Mouse (Mus musculus): ENCODE data around the gene Tsc1. TPM values are rescaled to one million over a fixed set of nuclear protein-coding genes. Genes with fewer than 3 reads are reported as not detected.

Gene Tsc1
- polyA plus RNA-seq, 1 experiment from 2014 or later: 34.6 TPM

GRCm38 (mm10) chr2:28633136-28633535 lies 7.9 kb upstream of the Tsc1 start:
- Histone ChIP-seq H3K27me3 (replicated peaks) (no peaks in the 10 kb centered on the region), H3K4me1 (no peaks in the 10 kb centered on the region), H3K36me3 (no peaks in the 10 kb centered on the region), H3K9me3 (no peaks in the 10 kb centered on the region), H3K9ac (no peak overlapping the region), H3K4me2 (replicated peaks) (no peak overlapping the region), H3K4me3 (no peak overlapping the region), H3K27ac (no peak overlapping the region)
- no peak for ATAC-seq (ENCODE audit: low FRiP score, low read depth)
- 61% methylated on average over 4 of the region's 4 CpGs for WGBS

GRCm38 (mm10) chr2:28635199-28635598 lies 5.8 kb upstream of the Tsc1 start:
- no peak for ATAC-seq (ENCODE audit: low FRiP score, low read depth)
- Histone ChIP-seq H3K27ac (no peak overlapping the region), H3K4me2 (replicated peaks) (no peak overlapping the region), H3K27me3 (replicated peaks) (no peaks in the 10 kb centered on the region), H3K9ac (no peak overlapping the region), H3K4me1 (0 out of 2 replicates have a peak, but pooled peaks cover 6% of the 10 kb centered on the region), H3K9me3 (no peaks in the 10 kb centered on the region), H3K36me3 (no peaks in the 10 kb centered on the region), H3K4me3 (no peak overlapping the region)
- WGBS: 90% methylated on average over 1 of the region's 1 CpGs

- Histone ChIP-seq H3K27me3 (replicated peaks) (no peaks in the 10 kb centered on the region), H3K9me3 (no peaks in the 10 kb centered on the region), H3K4me3 (no peak overlapping the region), H3K36me3 (no peaks in the 10 kb centered on the region), H3K27ac (no peak overlapping the region), H3K9ac (no peak overlapping the region), H3K4me1 (peaks cover 9% of the 10 kb centered on the region; the same call in 1 of the 2 replicates), H3K4me2 (replicated peaks) (no peak overlapping the region)
- WGBS: 80% methylated on average over 9 of the region's 9 CpGs
- no peak for ATAC-seq (ENCODE audit: low FRiP score, low read depth)
These were observed 3.8 kb upstream of the Tsc1 start for GRCm38 (mm10) chr2:28637106-28637845.

GRCm38 (mm10) chr2:28638352-28638751 lies 2.7 kb upstream of the Tsc1 start:
- Histone ChIP-seq H3K9me3 (no peaks in the 10 kb centered on the region), H3K4me2 (replicated peaks) (peak overlapping the region; percentile 22; the same call in 1 of the 2 replicates), H3K27ac (no peak overlapping the region), H3K4me1 (peaks cover 18% of the 10 kb centered on the region), H3K4me3 (no peak overlapping the region), H3K36me3 (no peaks in the 10 kb centered on the region), H3K27me3 (replicated peaks) (no peaks in the 10 kb centered on the region), H3K9ac (no peak overlapping the region; the same call in 1 of the 2 replicates)
- ATAC-seq (ENCODE audit: low FRiP score, low read depth): no peak
- 19% methylated on average over 9 of the region's 9 CpGs for WGBS

GRCm38 (mm10) chr2:28638886-28639285 lies 2.1 kb upstream of the Tsc1 start:
- ATAC-seq (ENCODE audit: low FRiP score, low read depth): no peak
- H3K27me3 ChIP-seq (replicated peaks): no peaks in the 10 kb centered on the region
- H3K9ac ChIP-seq: no peak overlapping the region; the same call in 1 of the 2 replicates
- H3K4me3 ChIP-seq: no peak overlapping the region
- no peaks in the 10 kb centered on the region for H3K36me3 ChIP-seq
- H3K4me2 ChIP-seq (replicated peaks): peak overlapping the region; percentile 22; the same call in 1 of the 2 replicates
- peaks cover 18% of the 10 kb centered on the region for H3K4me1 ChIP-seq
- no peaks in the 10 kb centered on the region for H3K9me3 ChIP-seq
- H3K27ac ChIP-seq: no peak overlapping the region
- 6% methylated on average over 9 of the region's 9 CpGs for WGBS

- Histone ChIP-seq H3K27me3 (replicated peaks) (no peaks in the 10 kb centered on the region), H3K27ac (no peak overlapping the region), H3K9ac (no peak overlapping the region), H3K4me3 (no peak overlapping the region), H3K4me1 (peaks cover 18% of the 10 kb centered on the region), H3K4me2 (replicated peaks) (no peak overlapping the region), H3K9me3 (no peaks in the 10 kb centered on the region), H3K36me3 (no peaks in the 10 kb centered on the region)
- ATAC-seq (ENCODE audit: low FRiP score, low read depth): no peak
- WGBS: 56% methylated on average over 7 of the region's 7 CpGs
These were observed 1.2 kb upstream of the Tsc1 start for GRCm38 (mm10) chr2:28639794-28640193.

GRCm38 (mm10) chr2:28641435-28641941 lies 460 bp downstream of the Tsc1 start:
- H3K4me2 ChIP-seq (replicated peaks): peak overlapping the region; percentile 73
- peak overlapping the region; percentile 94 for H3K9ac ChIP-seq
- H3K27ac ChIP-seq: peak overlapping the region; percentile 84
- H3K36me3 ChIP-seq: no peaks in the 10 kb centered on the region
- H3K27me3 ChIP-seq (replicated peaks): no peaks in the 10 kb centered on the region
- H3K4me3 ChIP-seq: peak overlapping the region; percentile 99
- H3K4me1 ChIP-seq: peaks cover 18% of the 10 kb centered on the region
- under 1% methylated on average over 43 of the region's 43 CpGs for whole genome bisulfite sequencing
- peak; percentile 68 for ATAC-seq (ENCODE audit: low FRiP score, low read depth)
- H3K9me3 ChIP-seq: no peaks in the 10 kb centered on the region

GRCm38 (mm10) chr2:28643081-28643480 lies 2.1 kb downstream of the Tsc1 start:
- peak overlapping the region; percentile 73 for H3K4me2 ChIP-seq (replicated peaks)
- H3K9ac ChIP-seq: no peak overlapping the region
- H3K27ac ChIP-seq: no peak overlapping the region
- peaks cover 18% of the 10 kb centered on the region for H3K4me1 ChIP-seq
- WGBS: 89% methylated on average over 3 of the region's 3 CpGs
- no peaks in the 10 kb centered on the region for H3K36me3 ChIP-seq
- no peak overlapping the region for H3K4me3 ChIP-seq
- H3K9me3 ChIP-seq: no peaks in the 10 kb centered on the region
- ATAC-seq (ENCODE audit: low FRiP score, low read depth): no peak
- H3K27me3 ChIP-seq (replicated peaks): no peaks in the 10 kb centered on the region

- Histone ChIP-seq H3K36me3 (peaks cover 11% of the 10 kb centered on the region), H3K27ac (no peak overlapping the region), H3K9me3 (no peaks in the 10 kb centered on the region), H3K4me3 (no peak overlapping the region), H3K4me2 (replicated peaks) (no peak overlapping the region), H3K4me1 (no peaks in the 10 kb centered on the region), H3K27me3 (replicated peaks) (no peaks in the 10 kb centered on the region), H3K9ac (no peak overlapping the region)
- ATAC-seq (ENCODE audit: low FRiP score, low read depth): no peak
These were observed 9.5 kb downstream of the Tsc1 start for GRCm38 (mm10) chr2:28650526-28650925.

- peaks cover 25% of the 10 kb centered on the region for H3K36me3 ChIP-seq
- no peak overlapping the region for H3K4me2 ChIP-seq (replicated peaks)
- no peaks in the 10 kb centered on the region for H3K4me1 ChIP-seq
- 96% methylated on average over 7 of the region's 7 CpGs for WGBS
- H3K4me3 ChIP-seq: no peak overlapping the region
- H3K9ac ChIP-seq: no peak overlapping the region
- H3K27me3 ChIP-seq (replicated peaks): no peaks in the 10 kb centered on the region
- H3K9me3 ChIP-seq: no peaks in the 10 kb centered on the region
- ATAC-seq (ENCODE audit: low FRiP score, low read depth): no peak
- H3K27ac ChIP-seq: no peak overlapping the region
These were observed 12.3 kb downstream of the Tsc1 start for GRCm38 (mm10) chr2:28653351-28653750.

- no peak for ATAC-seq (ENCODE audit: low FRiP score, low read depth)
- Histone ChIP-seq H3K27me3 (replicated peaks) (no peaks in the 10 kb centered on the region), H3K9ac (no peak overlapping the region), H3K9me3 (no peaks in the 10 kb centered on the region), H3K4me1 (no peaks in the 10 kb centered on the region), H3K36me3 (peaks cover 35% of the 10 kb centered on the region), H3K27ac (no peak overlapping the region), H3K4me2 (replicated peaks) (no peak overlapping the region), H3K4me3 (no peak overlapping the region)
- 76% methylated on average over 2 of the region's 2 CpGs for WGBS
These were observed 13.3 kb downstream of the Tsc1 start for GRCm38 (mm10) chr2:28654295-28654694.

GRCm38 (mm10) chr2:28656216-28656615 lies 15.2 kb downstream of the Tsc1 start:
- Histone ChIP-seq H3K9ac (no peak overlapping the region), H3K4me1 (no peaks in the 10 kb centered on the region), H3K4me2 (replicated peaks) (no peak overlapping the region), H3K9me3 (no peaks in the 10 kb centered on the region), H3K27me3 (replicated peaks) (no peaks in the 10 kb centered on the region), H3K36me3 (peaks cover 54% of the 10 kb centered on the region), H3K27ac (no peak overlapping the region), H3K4me3 (no peak overlapping the region)
- no peak for ATAC-seq (ENCODE audit: low FRiP score, low read depth)
- WGBS: 77% methylated on average over 8 of the region's 8 CpGs

GRCm38 (mm10) chr2:28662891-28663290 lies 21.9 kb downstream of the Tsc1 start:
- no peak overlapping the region for H3K4me2 ChIP-seq (replicated peaks)
- H3K27ac ChIP-seq: no peak overlapping the region
- H3K27me3 ChIP-seq (replicated peaks): no peaks in the 10 kb centered on the region
- 92% methylated on average over 3 of the region's 3 CpGs for WGBS
- no peak overlapping the region for H3K9ac ChIP-seq
- peaks cover 91% of the 10 kb centered on the region for H3K36me3 ChIP-seq
- H3K9me3 ChIP-seq: no peaks in the 10 kb centered on the region
- no peaks in the 10 kb centered on the region for H3K4me1 ChIP-seq
- H3K4me3 ChIP-seq: no peak overlapping the region
- no peak for ATAC-seq (ENCODE audit: low FRiP score, low read depth)
